Mouse (Mus musculus) stomach, postnatal 0 days (tissue): ENCODE measurements around the gene C530008M17Rik. TPM values are rescaled to one million over a fixed set of nuclear protein-coding genes. Genes with fewer than 3 reads are reported as not detected.

Experiments used
- ATAC-seq: fragments of 200-750 bp; cut with Nextera tagmentation; 2 replicates; pipeline ENCODE4 v1.8.0; 2017; ENCODE audit not compliant: low FRiP score, low TSS enrichment
- DNase-seq: peaks from one replicate; pipeline ENCODE4 v3.0.0-alpha.2; 2016; ENCODE audit warnings: low spot score
- H3K27ac ChIP-seq: fragments of 300-500 bp; sonication (generic); replicated peaks from 2 replicates; pipeline ENCODE4 v1.5.1; 2014; ENCODE audit warnings: mild to moderate bottlenecking, control low read depth
- H3K27me3 ChIP-seq: fragments of 300-500 bp; sonication (generic); 2 replicates; pipeline ENCODE4 v1.6.1; 2014; ENCODE audit warnings: low read length; ENCODE audit not compliant: control insufficient read depth, insufficient read depth
- H3K36me3 ChIP-seq: fragments of 300-500 bp; sonication (generic); 2 replicates; pipeline ENCODE4 v1.6.1; 2014; ENCODE audit warnings: low read length, mixed read lengths; ENCODE audit not compliant: control insufficient read depth, insufficient read depth
- H3K4me1 ChIP-seq: fragments of 300-500 bp; sonication (generic); replicated peaks from 2 replicates; pipeline ENCODE4 v1.6.1; 2014; ENCODE audit warnings: antibody characterized with exemption; ENCODE audit not compliant: control insufficient read depth, insufficient read depth
- H3K4me2 ChIP-seq: fragments of 300-500 bp; sonication (generic); replicated peaks from 2 replicates; pipeline ENCODE4 v1.6.1; 2014; ENCODE audit warnings: low read depth, mild to moderate bottlenecking, control low read depth, moderate library complexity
- H3K4me3 ChIP-seq: fragments of 300-500 bp; sonication (generic); 2 replicates; pipeline ENCODE4 v1.5.1; 2014; ENCODE audit warnings: low read depth, low read length, control low read depth
- H3K9ac ChIP-seq: fragments of 300-500 bp; sonication (generic); 2 replicates; pipeline ENCODE4 v1.6.1; 2014; ENCODE audit warnings: mild to moderate bottlenecking, low read length, control low read depth, mixed read lengths
- H3K9me3 ChIP-seq: fragments of 300-500 bp; sonication (generic); 2 replicates; pipeline ENCODE4 v1.6.1; 2016; ENCODE audit warnings: low read length; ENCODE audit not compliant: control insufficient read depth
- CTCF ChIP-seq: IDR thresholded peaks from 2 replicates; pipeline ENCODE4 v1.5.1; 2016; ENCODE audit warnings: antibody characterized with exemption, low read depth, mild to moderate bottlenecking, moderate library complexity
- EP300 ChIP-seq: optimal IDR thresholded peaks from 2 replicates; pipeline ENCODE3; 2016; ENCODE audit warnings: antibody characterized with exemption
- WGBS: fragments of 180-500 bp; shearing (Covaris S2); extraction: QIAGEN DNeasy Blood & Tissue Kit; methylation state at CpG from one replicate; pipeline ENCODE4 v1.1.7; 2014; 5-methylcytosine and 5-hydroxymethylcytosine counted together
- polyA plus RNA-seq: library from polyadenylated mRNA; unstranded; fragments of >200 nt; fragmentation: Nextera tagmentation; extraction: Ambion mirVana; gene quantifications from 2 replicates; pipeline ENCODE4 v1.2.1, GENCODE M21; 2015

Gene C530008M17Rik
- polyA plus RNA-seq, 1 experiment from 2014 or later = 3.6 TPM

DNA sequence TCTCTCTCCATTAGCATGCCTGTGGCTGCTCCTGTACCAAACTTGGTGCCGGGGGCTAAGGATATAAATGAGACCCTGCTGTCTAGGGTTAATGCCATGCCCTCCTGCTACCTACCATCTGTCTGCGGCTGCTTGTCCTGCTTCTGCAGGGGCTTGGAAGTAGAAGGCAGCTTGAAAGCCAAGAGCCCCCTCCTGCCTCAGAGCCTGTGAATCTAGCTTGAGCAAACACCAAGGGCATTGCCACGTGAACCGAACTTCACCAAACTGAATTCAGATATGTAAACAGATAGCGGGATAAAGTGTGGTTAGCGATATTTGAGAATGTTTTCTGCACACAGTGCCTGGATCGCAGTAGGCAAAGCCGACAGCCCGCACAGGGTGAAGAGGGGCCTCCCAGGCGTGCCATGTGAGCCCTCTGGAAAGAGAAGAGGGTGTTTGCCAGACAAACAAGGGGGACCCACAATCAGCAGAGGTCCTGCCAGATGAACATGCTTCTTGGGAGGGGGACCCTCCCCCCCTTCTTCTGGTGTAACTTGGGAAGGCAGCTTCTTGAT is 106.9 kb downstream of the C530008M17Rik start:
- TF ChIP-seq EP300 = no peak
- TF ChIP-seq CTCF = no peak
- 0 out of 2 replicates have a peak, but pooled peaks cover 3% of the 10 kb centered on the region for H3K4me1 ChIP-seq
- ATAC-seq (peak; percentile 41; the same call in 1 of the 2 replicates), DNase-seq (peak; percentile 39)
- no peak overlapping the region for H3K4me3 ChIP-seq
- H3K9me3 ChIP-seq = no peaks in the 10 kb centered on the region
- H3K4me2 ChIP-seq = peak overlapping the region; percentile 6; the same call in 1 of the 2 replicates
- no peaks in the 10 kb centered on the region for H3K27me3 ChIP-seq
- H3K27ac ChIP-seq = no peak overlapping the region
- WGBS = 10% methylated on average over 10 of the region's 10 CpGs
- no peaks in the 10 kb centered on the region for H3K36me3 ChIP-seq
- H3K9ac ChIP-seq = no peak overlapping the region

DNA sequence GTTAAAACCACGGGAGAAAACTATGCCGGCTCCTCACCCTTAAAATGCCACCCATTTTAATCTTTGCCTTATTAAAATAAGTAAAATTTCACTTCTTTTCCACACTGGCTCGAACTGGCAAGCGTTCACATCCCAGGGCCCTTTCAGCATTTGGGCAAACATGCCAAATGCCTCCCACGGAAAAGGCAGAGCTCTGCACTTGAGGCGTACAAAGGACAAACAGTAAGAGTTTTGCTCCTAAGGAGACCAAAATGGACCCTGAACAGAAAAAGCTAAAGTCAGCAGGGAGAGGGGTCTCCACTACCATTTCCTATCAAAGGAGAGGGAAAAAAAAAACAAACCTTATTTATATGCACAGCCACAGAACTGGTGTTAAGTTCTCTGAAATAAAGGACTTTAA is 107.4 kb downstream of the C530008M17Rik start:
- peak overlapping the region; percentile 6; the same call in 1 of the 2 replicates for H3K4me2 ChIP-seq
- ATAC-seq (no peak), DNase-seq (no peak)
- no peak overlapping the region for H3K27ac ChIP-seq
- TF ChIP-seq CTCF = no peak
- no peak for TF ChIP-seq EP300
- 28% methylated on average over 6 of the region's 6 CpGs for WGBS
- H3K36me3 ChIP-seq = no peaks in the 10 kb centered on the region
- H3K4me3 ChIP-seq = no peak overlapping the region
- no peaks in the 10 kb centered on the region for H3K27me3 ChIP-seq
- no peak overlapping the region for H3K9ac ChIP-seq
- no peaks in the 10 kb centered on the region for H3K9me3 ChIP-seq
- H3K4me1 ChIP-seq = 0 out of 2 replicates have a peak, but pooled peaks cover 3% of the 10 kb centered on the region

DNA sequence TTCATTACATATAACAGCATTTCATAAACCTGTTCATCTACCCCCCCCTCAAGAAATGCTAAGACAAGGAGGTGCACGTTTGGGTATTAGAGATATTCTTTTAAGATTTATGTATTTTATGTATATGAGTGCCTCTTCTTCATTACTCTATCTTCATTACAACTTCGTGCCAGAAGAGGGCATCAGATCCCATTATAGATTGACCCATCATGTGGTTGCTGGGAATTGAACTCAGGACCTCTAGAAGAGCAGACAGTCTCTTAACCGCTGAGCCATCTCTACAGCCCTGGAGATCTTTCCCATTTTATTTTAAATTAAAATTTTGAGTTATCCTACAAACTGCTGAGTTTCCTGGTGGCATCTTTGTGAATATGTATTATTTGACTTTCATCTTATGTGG is 112.7 kb downstream of the C530008M17Rik start:
- no peak overlapping the region for H3K4me3 ChIP-seq
- no peaks in the 10 kb centered on the region for H3K36me3 ChIP-seq
- H3K27me3 ChIP-seq = no peaks in the 10 kb centered on the region
- no peak for ATAC-seq
- H3K9me3 ChIP-seq = no peaks in the 10 kb centered on the region
- no peaks in the 10 kb centered on the region for H3K4me1 ChIP-seq
- TF ChIP-seq EP300 (no peak), CTCF (peak; percentile 35)
- no peak overlapping the region for H3K4me2 ChIP-seq
- H3K27ac ChIP-seq = no peak overlapping the region
- H3K9ac ChIP-seq = no peak overlapping the region
- no peak for DNase-seq
- 74% methylated on average over 3 of the region's 3 CpGs for WGBS

DNA sequence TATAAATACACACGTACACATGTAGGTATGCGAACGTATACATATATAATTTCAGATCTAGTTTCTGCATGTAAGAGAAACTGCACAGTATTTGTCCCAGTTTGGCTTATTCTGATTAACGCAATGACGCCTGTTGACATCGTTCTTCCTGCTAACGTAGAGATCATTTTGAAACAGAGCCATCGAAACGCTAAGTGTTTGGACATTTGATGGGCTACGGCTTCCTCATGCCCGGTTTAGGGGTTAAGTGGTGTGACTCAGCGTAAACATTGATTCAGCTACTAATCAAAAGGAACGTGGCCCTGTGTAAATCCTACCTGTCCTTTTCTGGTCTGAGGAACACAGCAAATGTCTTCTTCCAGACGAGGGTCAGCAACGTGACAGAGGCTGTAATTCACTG is 113.3 kb downstream of the C530008M17Rik start:
- no peaks in the 10 kb centered on the region for H3K4me1 ChIP-seq
- H3K27me3 ChIP-seq = no peaks in the 10 kb centered on the region
- peak; percentile 71 for ATAC-seq
- H3K9ac ChIP-seq = no peak overlapping the region
- H3K27ac ChIP-seq = no peak overlapping the region
- H3K4me2 ChIP-seq = no peak overlapping the region
- WGBS = 42% methylated on average over 15 of the region's 15 CpGs
- H3K9me3 ChIP-seq = no peaks in the 10 kb centered on the region
- DNase-seq = peak; percentile 46
- no peaks in the 10 kb centered on the region for H3K36me3 ChIP-seq
- H3K4me3 ChIP-seq = no peak overlapping the region
- TF ChIP-seq EP300 (no peak), CTCF (no peak)

DNA sequence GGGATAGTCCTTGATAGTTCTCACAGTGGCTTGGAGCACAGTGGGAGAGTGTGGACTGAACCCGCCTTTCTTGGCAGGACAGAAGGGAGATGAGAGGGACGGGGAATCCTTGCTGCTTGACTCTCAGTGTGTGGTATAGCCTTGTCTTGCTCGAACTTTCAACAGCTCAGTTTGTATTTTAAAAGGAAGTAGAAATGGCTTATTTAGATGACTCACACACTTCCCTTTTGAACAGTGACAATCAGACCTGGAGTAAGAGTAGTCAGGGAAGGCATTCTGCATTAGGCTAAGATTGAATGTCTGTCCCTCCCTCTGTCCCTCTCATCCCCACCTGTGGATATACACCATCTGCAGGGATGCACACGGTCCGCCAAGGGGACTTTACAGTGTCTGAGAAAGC is 115.1 kb downstream of the C530008M17Rik start:
- Histone ChIP-seq H3K36me3 (no peaks in the 10 kb centered on the region), H3K27me3 (no peaks in the 10 kb centered on the region), H3K4me3 (no peak overlapping the region), H3K9ac (no peak overlapping the region), H3K4me2 (no peak overlapping the region), H3K4me1 (no peaks in the 10 kb centered on the region), H3K27ac (0 out of 2 replicates have a peak overlapping the region, but pooled peaks have one; percentile 18), H3K9me3 (no peaks in the 10 kb centered on the region)
- DNase-seq (no peak), ATAC-seq (no peak; the same call in 1 of the 2 replicates)
- 77% methylated on average over 5 of the region's 5 CpGs for WGBS
- no peak for TF ChIP-seq CTCF
- no peak for TF ChIP-seq EP300

DNA sequence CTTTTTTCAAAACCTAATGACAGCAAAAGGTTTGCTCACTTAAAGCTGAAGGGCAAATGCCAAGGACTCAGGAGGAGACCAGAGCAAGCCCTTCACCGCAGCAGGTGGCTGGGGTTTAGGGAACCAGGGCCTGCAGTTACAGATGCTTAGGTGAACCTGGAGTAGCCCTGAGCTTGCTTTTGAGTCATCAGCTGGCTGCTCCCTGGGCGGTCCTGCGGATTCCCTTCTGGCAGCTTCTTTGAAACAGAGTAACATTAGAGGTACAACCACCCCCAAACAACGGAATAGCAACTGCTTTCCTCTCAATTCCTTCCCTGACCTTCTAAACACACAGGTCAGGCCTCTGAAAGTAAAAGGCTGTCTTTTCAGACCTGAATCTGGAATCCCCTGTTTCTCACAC is 116.5 kb downstream of the C530008M17Rik start:
- 63% methylated on average over 4 of the region's 4 CpGs for WGBS
- no peaks in the 10 kb centered on the region for H3K36me3 ChIP-seq

More for the DNA sequence above, 116.5 kb downstream of the C530008M17Rik start:
- no peak for DNase-seq
- Histone ChIP-seq H3K27ac (no peak overlapping the region; the same call in 1 of the 2 replicates), H3K27me3 (no peaks in the 10 kb centered on the region), H3K4me3 (no peak overlapping the region), H3K9me3 (no peaks in the 10 kb centered on the region), H3K4me2 (no peak overlapping the region), H3K9ac (no peak overlapping the region), H3K4me1 (no peaks in the 10 kb centered on the region)
- no peak for TF ChIP-seq CTCF
- no peak for TF ChIP-seq EP300
- ATAC-seq = no peak
